Mouse (Mus musculus) small intestine, adult 2 months (tissue): ENCODE results near the gene Atr.

Experiments used
- CTCF ChIP-seq: fragments of 200-500 bp; IDR thresholded peaks from 2 replicates; pipeline ENCODE4 v1.5.1; 2012; ENCODE audit warnings: low read depth, mild to moderate bottlenecking, control low read depth, inconsistent platforms, low read length, moderate library complexity, mixed read lengths; ENCODE audit not compliant: insufficient replicate concordance, insufficient read length; ENCODE audit errors: extremely low read depth
- POLR2A ChIP-seq: fragments of 200-500 bp; IDR thresholded peaks from 2 replicates; pipeline ENCODE4 v1.6.1; 2012; ENCODE audit warnings: low read depth, mild to moderate bottlenecking, control low read depth, inconsistent platforms, low read length, moderate library complexity

- TF ChIP-seq CTCF (no peak), POLR2A (no peak)
Observed at GRCm38 (mm10) chr9:95953658-95954057, 96.3 kb downstream of the Atr start.
